Mouse (Mus musculus): ENCODE measurements around the gene Zkscan17.
A peak's percentile ranks its signal among the peaks of the same experiment; 100 is the strongest.

Zkscan17 gene

GRCm38 (mm10) chr11:59458973-59459372 lies 67.6 kb downstream of the Zkscan17 start:
- DNase-seq (ENCODE audit: low spot score in 2 of 2) = no peak

- DNase-seq (ENCODE audit: low spot score in 2 of 2) = no peak
These were observed 69.7 kb downstream of the Zkscan17 start for GRCm38 (mm10) chr11:59456891-59457290.

GRCm38 (mm10) chr11:59456346-59456745 lies 70.2 kb downstream of the Zkscan17 start:
- peak in 1 of 2 experiments; percentile 4 for DNase-seq (ENCODE audit: low spot score in 2 of 2)

- no peak for DNase-seq (ENCODE audit: low spot score in 2 of 2)
These were observed 75.5 kb downstream of the Zkscan17 start, which contains the start of gene Snap47 for GRCm38 (mm10) chr11:59451086-59451485. Snap47 (minus strand) TSS chr11:59451186.

GRCm38 (mm10) chr11:59450230-59450771 lies 76.2 kb downstream of the Zkscan17 start:
- peak; percentile 39 to 49 for DNase-seq (ENCODE audit: low spot score in 2 of 2)

GRCm38 (mm10) chr11:59449741-59450229 lies 76.8 kb downstream of the Zkscan17 start, which contains the start of gene Jmjd4:
Jmjd4 (plus strand) TSS chr11:59450045.
- DNase-seq (ENCODE audit: low spot score in 2 of 2) = peak; percentile 96

- no peak for DNase-seq (ENCODE audit: low spot score in 2 of 2)
These were observed 83.4 kb downstream of the Zkscan17 start for GRCm38 (mm10) chr11:59443102-59443501.

- no peak for DNase-seq (ENCODE audit: low spot score in 2 of 2)
These were observed 88.6 kb downstream of the Zkscan17 start for GRCm38 (mm10) chr11:59437954-59438353.

Measured in right cerebral cortex, postnatal 10 days (tissue).